Mouse (Mus musculus) MEL (cell line): Measurements from ENCODE around the gene Plekhg4. TPM values are rescaled to one million over a fixed set of nuclear protein-coding genes. Genes with fewer than 3 reads are reported as not detected.

ENCODE experiments used
- DNase-seq: peaks from one replicate; pipeline ENCODE4 v3.0.0; 2011; ENCODE audit warnings: low read depth, low spot score
- H3K27ac ChIP-seq: 2 replicates; pipeline ENCODE4 v1.5.1; 2012; ENCODE audit warnings: low read depth, mild to moderate bottlenecking, control low read depth, low read length, moderate library complexity; ENCODE audit not compliant: control insufficient read depth
- H3K27me3 ChIP-seq, 2 experiments: fragments of 150-350 bp in 1 of 2; sonication (generic) in 1 of 2; 2 replicates each; pipeline ENCODE4 v1.6.1; 2012; ENCODE audit warnings: low read length in 2 of 2, mild to moderate bottlenecking in 2 of 2, improper control_type of control experiment in 1 of 2, moderate library complexity in 1 of 2; ENCODE audit not compliant: insufficient read depth in 2 of 2, control insufficient read depth in 1 of 2
- H3K36me3 ChIP-seq, 2 experiments: 2 replicates each; pipeline ENCODE4 v1.6.1; 2012 to 2014; ENCODE audit warnings: low read length in 2 of 2, improper control_type of control experiment in 1 of 2, inconsistent platforms in 1 of 2, mild to moderate bottlenecking in 1 of 2; ENCODE audit not compliant: insufficient read depth in 2 of 2, control insufficient read depth in 1 of 2
- H3K4me1 ChIP-seq, 2 experiments: fragments of 150-350 bp in 1 of 2; sonication (generic) in 1 of 2; 2 replicates each; pipeline ENCODE4 v1.6.1; 2012; ENCODE audit warnings: low read length in 2 of 2, improper control_type of control experiment in 1 of 2, mild to moderate bottlenecking in 1 of 2; ENCODE audit not compliant: insufficient read depth in 2 of 2, control insufficient read depth in 1 of 2
- H3K4me3 ChIP-seq, 2 experiments: fragments of 150-350 bp in 1 of 2; sonication (generic) in 1 of 2; 2 replicates each; pipeline ENCODE4 v1.5.1; 2012; ENCODE audit warnings: low read depth in 2 of 2, low read length in 2 of 2, mild to moderate bottlenecking in 2 of 2, moderate library complexity in 2 of 2, control low read depth in 1 of 2, improper control_type of control experiment in 1 of 2; ENCODE audit not compliant: control insufficient read depth in 1 of 2, insufficient read depth in 1 of 2
- H3K79me2 ChIP-seq: 2 replicates; pipeline ENCODE4 v1.6.1; 2012; ENCODE audit warnings: mild to moderate bottlenecking, low read length, moderate library complexity; ENCODE audit not compliant: control insufficient read depth, poor library complexity, insufficient read depth
- H3K9ac ChIP-seq: 2 replicates; pipeline ENCODE4 v1.6.1; 2012; ENCODE audit warnings: low read depth, mild to moderate bottlenecking, control low read depth, low read length, moderate library complexity; ENCODE audit not compliant: control insufficient read depth, poor library complexity, severe bottlenecking
- H3K9me3 ChIP-seq: fragments of 150-350 bp; sonication (generic); replicated peaks from 2 replicates; pipeline ENCODE4 v1.6.1; 2012; ENCODE audit warnings: mild to moderate bottlenecking, low read length, improper control_type of control experiment, moderate library complexity; ENCODE audit not compliant: insufficient read depth
- BHLHE40 ChIP-seq: IDR thresholded peaks from 2 replicates; pipeline ENCODE4 v1.6.1; 2012; ENCODE audit warnings: low read depth, mild to moderate bottlenecking, inconsistent platforms, low read length, improper control_type of control experiment, borderline replicate concordance
- CHD1 ChIP-seq: IDR thresholded peaks from 2 replicates; pipeline ENCODE4 v1.6.1; 2012; ENCODE audit warnings: low read depth, mild to moderate bottlenecking, inconsistent platforms, low read length, improper control_type of control experiment
- CTCF ChIP-seq, 3 experiments: IDR thresholded peaks in 2 of 3; conservative IDR thresholded peaks in 1 of 3; 2 replicates each; pipeline ENCODE4 v1.5.1; 2011 to 2012; ENCODE audit warnings: low read length in 3 of 3, low read depth in 2 of 3, mild to moderate bottlenecking in 2 of 3, improper control_type of control experiment in 1 of 3, inconsistent platforms in 1 of 3, mixed read lengths in 1 of 3, moderate library complexity in 1 of 3; ENCODE audit not compliant: control insufficient read depth in 1 of 3, insufficient read depth in 1 of 3, poor library complexity in 1 of 3, severe bottlenecking in 1 of 3
- E2F4 ChIP-seq: IDR thresholded peaks from 2 replicates; pipeline ENCODE4 v1.6.1; 2011; ENCODE audit warnings: low read depth, low read length, improper control_type of control experiment, borderline replicate concordance
- EP300 ChIP-seq, 2 experiments: IDR thresholded peaks; 2 replicates each; pipeline ENCODE4 v1.6.1; 2011; ENCODE audit warnings: improper control_type of control experiment in 2 of 2, low read length in 2 of 2, low read depth in 1 of 2, mild to moderate bottlenecking in 1 of 2
- ETS1 ChIP-seq: IDR thresholded peaks from 2 replicates; pipeline ENCODE4 v1.6.1; 2012; ENCODE audit warnings: low read depth, mild to moderate bottlenecking, inconsistent platforms, low read length, improper control_type of control experiment, moderate library complexity
- GABPA ChIP-seq: IDR thresholded peaks from 2 replicates; pipeline ENCODE4 v1.6.1; 2012; ENCODE audit warnings: low read depth, mild to moderate bottlenecking, inconsistent platforms, low read length, improper control_type of control experiment, moderate library complexity
- MAX ChIP-seq: IDR thresholded peaks from 2 replicates; pipeline ENCODE4 v1.6.1; 2011; ENCODE audit warnings: low read length, improper control_type of control experiment
- MYB ChIP-seq: IDR thresholded peaks from 2 replicates; pipeline ENCODE4 v1.6.1; 2011; ENCODE audit warnings: mild to moderate bottlenecking, low read depth, low read length, improper control_type of control experiment
- NRF1 ChIP-seq: IDR thresholded peaks from 2 replicates; pipeline ENCODE4 v1.6.1; 2014; ENCODE audit warnings: low read depth, mild to moderate bottlenecking, inconsistent platforms, low read length, improper control_type of control experiment, moderate library complexity; ENCODE audit not compliant: poor library complexity, insufficient read depth, severe bottlenecking
- POLR2AphosphoS5 ChIP-seq: IDR thresholded peaks from 2 replicates; pipeline ENCODE4 v1.6.1; 2012; ENCODE audit warnings: low read depth, borderline replicate concordance, mild to moderate bottlenecking, inconsistent platforms, low read length, moderate library complexity, mixed read lengths
- RAD21 ChIP-seq: IDR thresholded peaks from 2 replicates; pipeline ENCODE4 v1.6.1; 2011; ENCODE audit warnings: mild to moderate bottlenecking, low read depth, low read length, improper control_type of control experiment
- SMC3 ChIP-seq: IDR thresholded peaks from 2 replicates; pipeline ENCODE4 v1.6.1; 2011; ENCODE audit warnings: low read depth, low read length, improper control_type of control experiment
- TBP ChIP-seq: IDR thresholded peaks from 2 replicates; pipeline ENCODE4 v1.8.0; 2011; ENCODE audit warnings: low read depth, low read length, improper control_type of control experiment
- ZMIZ1 ChIP-seq: IDR thresholded peaks from 2 replicates; pipeline ENCODE4 v1.6.1; 2012; ENCODE audit warnings: low read depth, mild to moderate bottlenecking, inconsistent platforms, low read length, improper control_type of control experiment, moderate library complexity
- ZNF384 ChIP-seq: IDR thresholded peaks from 2 replicates; pipeline ENCODE4 v1.6.1; 2012; ENCODE audit warnings: low read depth, mild to moderate bottlenecking, inconsistent platforms, low read length, improper control_type of control experiment
- polyA plus RNA-seq, 2 experiments: library from polyadenylated mRNA; stranded (reverse) in 1 of 2; unstranded in 1 of 2; fragments of >175 nt in 1 of 2; fragments of >200 nt in 1 of 2; gene quantifications; 2 replicates each; pipeline versions ENCODE4 v1.2.1 to v1.2.4; 2012; ENCODE audit warnings: low replicate concordance in 2 of 2, low read depth in 1 of 2; ENCODE audit not compliant: insufficient read length in 2 of 2, insufficient read depth in 1 of 2, missing spikeins in 1 of 2
- total RNA-seq: library from RNA; depleted of rRNA; stranded (reverse); fragments of 300-350 nt; gene quantifications from 2 replicates; pipeline ENCODE4 v1.2.3, GENCODE M21; 2012

Plekhg4 gene
- total and polyA plus RNA-seq, 3 experiments, result 0.10 TPM; not detected in 2

- H3K36me3 ChIP-seq, result no peaks in the 10 kb centered on the region
- no peaks in the 10 kb centered on the region for H3K9me3 ChIP-seq
- H3K27me3 ChIP-seq, result peaks cover 23 to 40% of the 10 kb centered on the region in 2 experiments
- DNase-seq, result no peak
- TF ChIP-seq CTCF (IDR thresholded peaks at IDR 0.05 in 2 of 3, conservative IDR thresholded peaks at IDR 0.05 in 1 of 3; ENCODE audit: control insufficient read depth in 1 of 3, insufficient read depth in 1 of 3, low read depth in 2 of 3, low read length in 3 of 3, poor library complexity in 1 of 3, severe bottlenecking in 1 of 3) (no peak), SMC3 (no peak), ZMIZ1 (no peak), POLR2AphosphoS5 (no peak), CHD1 (no peak), RAD21 (no peak), MAX (no peak), BHLHE40 (no peak), NRF1 (no peak), E2F4 (no peak), MYB (no peak), GABPA (no peak), TBP (no peak)
- H3K27ac ChIP-seq, result no peak overlapping the region
- no peaks in the 10 kb centered on the region for H3K79me2 ChIP-seq
- no peaks in the 10 kb centered on the region for H3K4me1 ChIP-seq
- H3K9ac ChIP-seq, result no peak overlapping the region
- H3K4me3 ChIP-seq, result no peak overlapping the region
Measured at GRCm38 (mm10) chr8:105422006-105422405, 48.9 kb downstream of the Plekhg4 start.

GRCm38 (mm10) chr8:105426878-105427277 is 53.8 kb downstream of the Plekhg4 start:
- Histone ChIP-seq H3K4me3 (no peak overlapping the region), H3K9ac (no peak overlapping the region), H3K79me2 (no peaks in the 10 kb centered on the region), H3K9me3 (no peaks in the 10 kb centered on the region), H3K4me1 (no peaks in the 10 kb centered on the region), H3K36me3 (no peaks in the 10 kb centered on the region), H3K27ac (no peak overlapping the region), H3K27me3 (peaks cover 30 to 55% of the 10 kb centered on the region in 2 experiments)
- TF ChIP-seq ETS1 (no peak), ZNF384 (no peak), BHLHE40 (no peak), EP300 (IDR thresholded peaks at IDR 0.05; ENCODE audit: low read depth in 1 of 2, low read length in 2 of 2) (no peak), GABPA (no peak), CTCF (IDR thresholded peaks at IDR 0.05 in 2 of 3, conservative IDR thresholded peaks at IDR 0.05 in 1 of 3; ENCODE audit: control insufficient read depth in 1 of 3, insufficient read depth in 1 of 3, low read depth in 2 of 3, low read length in 3 of 3, poor library complexity in 1 of 3, severe bottlenecking in 1 of 3) (no peak), MYB (no peak)
- DNase-seq, result no peak
